Mouse (Mus musculus) hindbrain, embryonic 11.5 days (tissue): ENCODE results near the gene Srgap1. TPM values are rescaled to one million over a fixed set of nuclear protein-coding genes. Genes with fewer than 3 reads are reported as not detected.

Source experiments
- ATAC-seq: fragments of 200-750 bp; cut with Nextera tagmentation; 2 replicates; pipeline ENCODE4 v1.8.0; 2017; ENCODE audit warnings: mild to moderate bottlenecking, moderate TSS enrichment, moderate library complexity; ENCODE audit not compliant: low FRiP score
- DNase-seq: peaks from one replicate; pipeline ENCODE4 v3.0.0-alpha.2; 2015; ENCODE audit warnings: low spot score
- H3K27ac ChIP-seq: fragments of 300-500 bp; sonication (generic); 2 replicates; pipeline ENCODE4 v1.5.1; 2014; ENCODE audit warnings: mild to moderate bottlenecking, low read depth, low read length
- H3K27me3 ChIP-seq: fragments of 300-500 bp; sonication (generic); 2 replicates; pipeline ENCODE4 v1.6.1; 2014; ENCODE audit warnings: mild to moderate bottlenecking, low read length, moderate library complexity, mixed read lengths; ENCODE audit not compliant: control insufficient read depth, insufficient read depth
- H3K36me3 ChIP-seq: fragments of 300-500 bp; sonication (generic); 2 replicates; pipeline ENCODE4 v1.6.1; 2014; ENCODE audit warnings: mild to moderate bottlenecking, low read length, moderate library complexity, mixed read lengths; ENCODE audit not compliant: control insufficient read depth, insufficient read depth
- H3K4me1 ChIP-seq: fragments of 300-500 bp; sonication (generic); replicated peaks from 2 replicates; pipeline ENCODE4 v1.6.1; 2014; ENCODE audit warnings: low read length, mixed read lengths; ENCODE audit not compliant: control insufficient read depth, insufficient read depth
- H3K4me2 ChIP-seq: fragments of 300-500 bp; sonication (generic); replicated peaks from 2 replicates; pipeline ENCODE4 v1.6.1; 2014; ENCODE audit warnings: mild to moderate bottlenecking, low read depth, low read length
- H3K4me3 ChIP-seq: fragments of 300-500 bp; sonication (generic); 2 replicates; pipeline ENCODE4 v1.5.1; 2014; ENCODE audit warnings: low read depth, low read length
- H3K9ac ChIP-seq: fragments of 300-500 bp; sonication (generic); 2 replicates; pipeline ENCODE4 v1.6.1; 2014; ENCODE audit warnings: low read depth, low read length
- H3K9me3 ChIP-seq: fragments of 300-500 bp; sonication (generic); 2 replicates; pipeline ENCODE4 v1.6.1; 2016; ENCODE audit warnings: low read length; ENCODE audit not compliant: control insufficient read depth
- WGBS: fragments of 180-500 bp; shearing (Covaris S2); extraction: QIAGEN DNeasy Blood & Tissue Kit; methylation state at CpG from one replicate; pipeline ENCODE4 v1.1.7; 2014; 5-methylcytosine and 5-hydroxymethylcytosine counted together
- polyA plus RNA-seq: library from polyadenylated mRNA; unstranded; fragments of >200 nt; fragmentation: Nextera tagmentation; extraction: Ambion mirVana; gene quantifications from 2 replicates; pipeline ENCODE4 v1.2.1, GENCODE M21; 2014

Gene Srgap1
- polyA plus RNA-seq, 1 experiment from 2014 or later = 26.5 TPM

GRCm38 (mm10) chr10:122047727-122048365, 731 bp upstream of the Srgap1 start:
- WGBS = 30% methylated on average over 15 of the region's 44 CpGs
- H3K4me1 ChIP-seq = 0 out of 2 replicates have a peak, but pooled peaks cover 2% of the 10 kb centered on the region
- H3K4me3 ChIP-seq = peak overlapping the region; percentile 67
- H3K27ac ChIP-seq = peak overlapping the region; percentile 91
- ATAC-seq = peak; percentile 74
- H3K4me2 ChIP-seq = peak overlapping the region; percentile 74
- peak; percentile 94 for DNase-seq
- no peaks in the 10 kb centered on the region for H3K36me3 ChIP-seq
- H3K9me3 ChIP-seq = no peaks in the 10 kb centered on the region
- H3K27me3 ChIP-seq = no peaks in the 10 kb centered on the region
- H3K9ac ChIP-seq = peak overlapping the region; percentile 93

- Histone ChIP-seq H3K4me3 (peak overlapping the region; percentile 67), H3K27me3 (no peaks in the 10 kb centered on the region), H3K36me3 (no peaks in the 10 kb centered on the region), H3K4me1 (0 out of 2 replicates have a peak, but pooled peaks cover 2% of the 10 kb centered on the region), H3K9ac (peak overlapping the region; percentile 93), H3K9me3 (no peaks in the 10 kb centered on the region), H3K4me2 (peak overlapping the region; percentile 74), H3K27ac (peak overlapping the region; percentile 91)
- no peak for DNase-seq
- ATAC-seq = no peak
- under 1% methylated on average over 13 of the region's 13 CpGs for WGBS
These were observed 608 bp downstream of the Srgap1 start for GRCm38 (mm10) chr10:122046511-122046903.

GRCm38 (mm10) chr10:122045946-122046345, 1.2 kb downstream of the Srgap1 start:
- H3K9ac ChIP-seq = peak overlapping the region; percentile 93
- peak overlapping the region; percentile 74 for H3K4me2 ChIP-seq
- DNase-seq (peak; percentile 48), ATAC-seq (peak; percentile 20; the same call in 1 of the 2 replicates)
- H3K36me3 ChIP-seq = no peaks in the 10 kb centered on the region
- peak overlapping the region; percentile 67 for H3K4me3 ChIP-seq
- no peak overlapping the region for H3K27ac ChIP-seq
- no peaks in the 10 kb centered on the region for H3K9me3 ChIP-seq
- 0 out of 2 replicates have a peak, but pooled peaks cover 2% of the 10 kb centered on the region for H3K4me1 ChIP-seq
- H3K27me3 ChIP-seq = no peaks in the 10 kb centered on the region
- 8% methylated on average over 9 of the region's 9 CpGs for WGBS

DNA sequence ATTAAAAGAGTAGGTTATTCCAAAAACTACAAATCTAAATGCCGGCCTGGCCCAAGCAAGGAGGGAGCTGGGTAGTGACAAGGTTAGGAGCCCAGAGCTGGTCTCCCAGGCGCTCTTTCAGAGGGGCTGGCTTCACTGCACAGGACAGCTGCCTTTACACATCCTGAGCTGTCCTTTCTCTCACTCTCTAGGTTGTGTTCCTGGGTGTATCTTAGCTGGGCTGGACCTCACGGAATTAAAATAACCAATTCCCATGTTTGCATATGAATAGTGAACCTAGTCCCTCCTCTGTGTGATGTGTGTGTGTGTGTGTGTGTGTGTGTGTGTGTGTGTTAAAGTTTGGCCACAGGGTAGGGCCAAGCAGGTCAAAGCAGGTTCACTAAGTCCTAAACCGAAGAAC, 2.2 kb downstream of the Srgap1 start:
- H3K27ac ChIP-seq = no peak overlapping the region
- no peaks in the 10 kb centered on the region for H3K36me3 ChIP-seq
- no peaks in the 10 kb centered on the region for H3K9me3 ChIP-seq
- DNase-seq (no peak), ATAC-seq (no peak)
- 0 out of 2 replicates have a peak, but pooled peaks cover 2% of the 10 kb centered on the region for H3K4me1 ChIP-seq
- 53% methylated on average over 4 of the region's 4 CpGs for WGBS
- H3K27me3 ChIP-seq = no peaks in the 10 kb centered on the region
- no peak overlapping the region for H3K9ac ChIP-seq
- H3K4me2 ChIP-seq = 0 out of 2 replicates have a peak overlapping the region, but pooled peaks have one; percentile 74
- H3K4me3 ChIP-seq = no peak overlapping the region

GRCm38 (mm10) chr10:122040372-122040771, 6.7 kb downstream of the Srgap1 start:
- 41% methylated on average over 4 of the region's 4 CpGs for WGBS
- H3K4me3 ChIP-seq = no peak overlapping the region
- ATAC-seq = no peak
- DNase-seq = peak; percentile 25
- H3K4me2 ChIP-seq = no peak overlapping the region
- no peaks in the 10 kb centered on the region for H3K4me1 ChIP-seq
- H3K27me3 ChIP-seq = no peaks in the 10 kb centered on the region
- H3K9ac ChIP-seq = no peak overlapping the region
- no peak overlapping the region for H3K27ac ChIP-seq
- H3K36me3 ChIP-seq = no peaks in the 10 kb centered on the region
- no peaks in the 10 kb centered on the region for H3K9me3 ChIP-seq

GRCm38 (mm10) chr10:122039566-122039965, 7.5 kb downstream of the Srgap1 start:
- no peaks in the 10 kb centered on the region for H3K27me3 ChIP-seq
- H3K4me3 ChIP-seq = no peak overlapping the region
- DNase-seq (no peak), ATAC-seq (no peak)
- H3K4me1 ChIP-seq = no peaks in the 10 kb centered on the region
- WGBS = 89% methylated on average over 4 of the region's 4 CpGs
- no peak overlapping the region for H3K9ac ChIP-seq
- no peak overlapping the region for H3K27ac ChIP-seq
- H3K4me2 ChIP-seq = no peak overlapping the region
- no peaks in the 10 kb centered on the region for H3K36me3 ChIP-seq
- no peaks in the 10 kb centered on the region for H3K9me3 ChIP-seq

DNA sequence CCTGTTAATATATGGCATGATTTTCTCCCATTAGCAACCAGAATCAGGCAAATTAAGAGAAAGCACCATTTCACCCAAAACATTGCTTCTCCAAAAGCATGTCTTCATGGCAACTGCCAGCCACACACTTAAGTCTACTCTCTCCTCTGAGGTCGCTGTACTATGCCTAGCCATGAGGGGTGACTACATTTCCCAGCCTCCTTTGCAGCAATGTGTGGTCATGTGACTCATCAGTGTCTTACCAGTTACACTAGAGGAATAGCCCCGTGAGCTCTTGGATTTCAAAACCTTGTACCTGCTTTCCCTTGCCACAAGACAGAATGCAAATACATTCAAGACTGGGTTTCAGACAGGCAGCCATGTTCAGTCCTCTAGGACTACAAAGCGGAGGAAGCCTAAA, 8.6 kb downstream of the Srgap1 start:
- no peak overlapping the region for H3K4me3 ChIP-seq
- no peak overlapping the region for H3K27ac ChIP-seq
- no peaks in the 10 kb centered on the region for H3K9me3 ChIP-seq
- WGBS = 65% methylated on average over 3 of the region's 3 CpGs
- no peak for DNase-seq
- no peak for ATAC-seq
- H3K4me1 ChIP-seq = no peaks in the 10 kb centered on the region
- no peak overlapping the region for H3K4me2 ChIP-seq
- H3K27me3 ChIP-seq = no peaks in the 10 kb centered on the region
- H3K36me3 ChIP-seq = no peaks in the 10 kb centered on the region
- no peak overlapping the region for H3K9ac ChIP-seq

DNA sequence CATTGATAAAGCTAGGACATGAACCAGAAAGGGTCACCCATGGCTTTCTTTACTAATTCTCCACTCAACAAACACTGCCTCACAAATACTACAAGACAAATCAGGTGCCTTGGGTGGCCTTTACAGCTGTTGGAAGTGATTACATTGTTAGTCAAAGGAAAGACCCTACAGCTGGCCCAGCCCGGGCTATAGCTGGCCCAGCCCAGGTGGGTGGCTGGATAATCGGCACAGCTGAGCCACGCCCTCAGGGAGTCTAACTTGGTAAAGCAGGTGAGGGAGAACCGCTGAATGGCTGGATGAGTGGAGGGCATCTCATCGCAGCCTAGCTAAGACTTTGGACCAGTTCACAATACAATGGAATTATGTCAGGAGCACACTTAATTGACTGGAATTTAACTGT, 13.8 kb downstream of the Srgap1 start:
- Histone ChIP-seq H3K9me3 (no peaks in the 10 kb centered on the region), H3K36me3 (no peaks in the 10 kb centered on the region), H3K4me1 (no peaks in the 10 kb centered on the region), H3K4me2 (no peak overlapping the region), H3K27ac (no peak overlapping the region), H3K4me3 (no peak overlapping the region), H3K27me3 (no peaks in the 10 kb centered on the region), H3K9ac (no peak overlapping the region)
- ATAC-seq (no peak), DNase-seq (no peak)
- 82% methylated on average over 5 of the region's 5 CpGs for WGBS

- Histone ChIP-seq H3K27ac (no peak overlapping the region), H3K4me1 (no peaks in the 10 kb centered on the region), H3K27me3 (no peaks in the 10 kb centered on the region), H3K4me3 (no peak overlapping the region), H3K9ac (no peak overlapping the region), H3K36me3 (no peaks in the 10 kb centered on the region), H3K4me2 (no peak overlapping the region), H3K9me3 (no peaks in the 10 kb centered on the region)
- WGBS = 82% methylated on average over 5 of the region's 5 CpGs
- no peak for DNase-seq
- ATAC-seq = no peak
These were observed 16.7 kb downstream of the Srgap1 start for GRCm38 (mm10) chr10:122030420-122030819.
